Mouse (Mus musculus) hindbrain, embryonic 11.5 days (tissue): ENCODE results near the gene Lcn11. TPM values are rescaled to one million over a fixed set of nuclear protein-coding genes. Genes with fewer than 3 reads are reported as not detected.
"Not testable (repeated sequence)": the region's sequence is repeated elsewhere in the genome, so short reads cannot be mapped to it uniquely, and the experiment has no call there.

Source experiments
- ATAC-seq: fragments of 200-750 bp; cut with Nextera tagmentation; 2 replicates; pipeline ENCODE4 v1.8.0; 2017; ENCODE audit warnings: mild to moderate bottlenecking, moderate TSS enrichment, moderate library complexity; ENCODE audit not compliant: low FRiP score
- DNase-seq: peaks from one replicate; pipeline ENCODE4 v3.0.0-alpha.2; 2015; ENCODE audit warnings: low spot score
- H3K27ac ChIP-seq: fragments of 300-500 bp; sonication (generic); 2 replicates; pipeline ENCODE4 v1.5.1; 2014; ENCODE audit warnings: mild to moderate bottlenecking, low read depth, low read length
- H3K27me3 ChIP-seq: fragments of 300-500 bp; sonication (generic); 2 replicates; pipeline ENCODE4 v1.6.1; 2014; ENCODE audit warnings: mild to moderate bottlenecking, low read length, moderate library complexity, mixed read lengths; ENCODE audit not compliant: control insufficient read depth, insufficient read depth
- H3K36me3 ChIP-seq: fragments of 300-500 bp; sonication (generic); 2 replicates; pipeline ENCODE4 v1.6.1; 2014; ENCODE audit warnings: mild to moderate bottlenecking, low read length, moderate library complexity, mixed read lengths; ENCODE audit not compliant: control insufficient read depth, insufficient read depth
- H3K4me1 ChIP-seq: fragments of 300-500 bp; sonication (generic); replicated peaks from 2 replicates; pipeline ENCODE4 v1.6.1; 2014; ENCODE audit warnings: low read length, mixed read lengths; ENCODE audit not compliant: control insufficient read depth, insufficient read depth
- H3K4me2 ChIP-seq: fragments of 300-500 bp; sonication (generic); replicated peaks from 2 replicates; pipeline ENCODE4 v1.6.1; 2014; ENCODE audit warnings: mild to moderate bottlenecking, low read depth, low read length
- H3K4me3 ChIP-seq: fragments of 300-500 bp; sonication (generic); 2 replicates; pipeline ENCODE4 v1.5.1; 2014; ENCODE audit warnings: low read depth, low read length
- H3K9ac ChIP-seq: fragments of 300-500 bp; sonication (generic); 2 replicates; pipeline ENCODE4 v1.6.1; 2014; ENCODE audit warnings: low read depth, low read length
- H3K9me3 ChIP-seq: fragments of 300-500 bp; sonication (generic); 2 replicates; pipeline ENCODE4 v1.6.1; 2016; ENCODE audit warnings: low read length; ENCODE audit not compliant: control insufficient read depth
- WGBS: fragments of 180-500 bp; shearing (Covaris S2); extraction: QIAGEN DNeasy Blood & Tissue Kit; methylation state at CpG from one replicate; pipeline ENCODE4 v1.1.7; 2014; 5-methylcytosine and 5-hydroxymethylcytosine counted together
- polyA plus RNA-seq: library from polyadenylated mRNA; unstranded; fragments of >200 nt; fragmentation: Nextera tagmentation; extraction: Ambion mirVana; gene quantifications from 2 replicates; pipeline ENCODE4 v1.2.1, GENCODE M21; 2014

Lcn11 gene
- polyA plus RNA-seq: not detected in 2 replicates

DNA sequence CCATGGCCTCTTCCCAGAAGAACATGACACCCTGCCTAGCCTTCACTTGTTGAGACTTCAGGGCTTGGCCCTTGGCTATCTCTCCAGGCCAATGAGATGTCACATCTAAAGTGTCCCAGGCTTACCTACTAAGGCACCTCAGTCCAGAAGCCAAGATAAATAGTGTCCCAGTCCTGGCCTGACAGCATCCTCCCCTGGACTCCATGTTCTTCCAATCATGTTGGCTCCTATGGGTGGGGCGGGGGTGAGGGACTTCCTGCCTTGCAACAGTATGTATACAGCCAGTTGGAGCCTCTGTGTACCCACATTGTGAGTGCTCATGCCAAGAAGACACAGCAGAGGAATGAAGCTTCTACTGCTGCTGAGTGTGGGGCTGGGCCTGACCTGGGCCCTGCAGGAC lies at the start of gene Lcn11:
Gene Lcn11, plus strand, starts transcription at position 301 of the 400 bp plus-strand sequence.
- H3K4me3 ChIP-seq: no peak within 1 kb of the TSS
- no peak for ATAC-seq
- no peak within 1 kb of the TSS for H3K27ac ChIP-seq
- no peak within 1 kb of the TSS for H3K9ac ChIP-seq
- H3K4me2 ChIP-seq: no peak within 1 kb of the TSS
- WGBS: 100% methylated on average over 1 of the region's 1 CpGs
- no peaks in the 10 kb centered on the region for H3K36me3 ChIP-seq
- H3K4me1 ChIP-seq: no peaks in the 10 kb centered on the region
- DNase-seq: no peak
- H3K27me3 ChIP-seq: no peaks in the 10 kb centered on the region
- no peaks in the 10 kb centered on the region for H3K9me3 ChIP-seq

DNA sequence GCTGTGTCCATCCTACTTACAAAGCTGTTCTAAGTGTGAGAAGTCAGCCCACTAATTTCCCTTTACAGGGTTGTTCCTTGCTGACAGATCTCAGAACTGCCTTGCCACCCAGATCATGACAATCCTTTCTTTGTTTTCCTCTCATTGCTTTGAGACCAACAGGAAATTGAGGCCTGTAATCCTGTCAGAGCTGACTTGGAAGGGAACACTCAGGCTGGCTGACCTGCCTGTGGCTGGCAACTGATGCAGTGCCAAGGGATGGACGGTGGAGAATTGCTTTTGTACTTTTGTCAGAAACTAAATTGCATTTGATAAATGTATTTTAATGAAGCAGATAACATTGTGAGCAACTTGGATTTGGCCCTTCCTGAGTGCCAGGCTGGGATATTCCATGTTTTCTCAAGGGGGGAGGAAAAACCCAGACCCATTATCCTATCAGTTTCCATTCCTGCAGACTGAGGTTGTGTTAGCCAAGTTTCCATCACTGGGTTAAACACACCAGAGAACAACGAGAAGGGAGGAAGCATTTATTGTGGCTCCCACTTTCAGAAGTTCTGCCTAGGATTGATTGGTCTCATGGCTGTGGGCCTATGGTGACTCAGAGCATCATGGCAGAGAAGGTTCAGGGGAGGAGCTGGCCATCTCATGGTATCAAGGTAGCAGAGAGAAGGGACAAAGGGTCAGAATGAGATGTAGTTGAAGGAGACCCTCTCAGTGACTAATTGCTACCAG lies 43.5 kb upstream of the Lcn11 start:
- ATAC-seq (no peak), DNase-seq (no peak)
- H3K4me3 ChIP-seq: no peak overlapping the region
- H3K9ac ChIP-seq: no peak overlapping the region
- H3K9me3 ChIP-seq: no peaks in the 10 kb centered on the region
- no peaks in the 10 kb centered on the region for H3K27me3 ChIP-seq
- no peak overlapping the region for H3K4me2 ChIP-seq
- WGBS: 73% methylated on average over 2 of the region's 2 CpGs
- H3K4me1 ChIP-seq: no peaks in the 10 kb centered on the region
- no peaks in the 10 kb centered on the region for H3K36me3 ChIP-seq
- no peak overlapping the region for H3K27ac ChIP-seq

DNA sequence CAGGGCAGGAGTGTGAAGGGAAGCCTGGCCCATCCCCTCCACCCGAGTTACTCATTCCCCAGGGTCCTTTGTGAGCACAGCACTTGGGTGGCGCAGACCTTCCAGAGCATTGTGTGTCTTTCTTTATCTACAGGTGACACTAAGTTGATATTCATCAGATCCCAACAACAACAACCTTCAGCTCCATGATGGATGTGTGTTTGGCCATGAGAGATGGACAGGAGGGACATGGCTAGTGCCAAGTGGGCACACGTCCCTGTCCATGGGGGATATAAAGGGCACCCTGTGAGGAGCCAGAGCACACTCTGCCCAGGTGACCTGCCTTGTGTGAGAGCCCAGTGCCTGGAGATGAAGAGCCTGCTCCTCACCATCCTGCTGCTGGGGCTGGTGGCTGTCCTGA lies 40.1 kb upstream of the Lcn11 start, which contains the start of gene Obp2b:
Gene Obp2b, plus strand, starts transcription at position 301 of the 400 bp plus-strand sequence.
- H3K36me3 ChIP-seq, ATAC-seq, H3K4me2 ChIP-seq, H3K27me3 ChIP-seq, H3K4me3 ChIP-seq, DNase-seq, H3K9ac ChIP-seq, H3K4me1 ChIP-seq, H3K27ac ChIP-seq, H3K9me3 ChIP-seq: not testable (repeated sequence)
- 89% methylated on average over 3 of the region's 3 CpGs for WGBS

DNA sequence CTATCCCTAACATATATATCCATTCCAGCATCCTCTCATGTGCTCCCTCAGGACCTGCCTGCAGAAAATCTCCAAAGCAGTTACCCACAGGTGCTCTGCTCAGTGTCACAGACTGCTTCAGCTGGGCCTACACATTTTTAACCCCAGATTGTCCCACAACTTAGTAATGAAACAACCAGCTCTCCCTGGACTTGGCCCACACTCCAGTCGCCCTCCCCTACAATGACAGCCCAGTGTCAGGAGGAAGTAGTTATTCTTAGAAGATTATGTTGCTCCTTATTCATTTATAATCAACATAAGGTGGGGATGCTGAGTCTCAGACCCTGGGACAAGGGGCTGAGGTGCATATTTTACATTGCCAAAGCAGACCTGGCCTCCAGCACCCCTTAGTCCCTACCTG lies 35.1 kb upstream of the Lcn11 start:
- Histone ChIP-seq H3K4me1 (no peaks in the 10 kb centered on the region), H3K36me3 (no peaks in the 10 kb centered on the region), H3K27ac (no peak overlapping the region), H3K4me2 (no peak overlapping the region), H3K9ac (no peak overlapping the region), H3K4me3 (no peak overlapping the region), H3K9me3 (no peaks in the 10 kb centered on the region), H3K27me3 (no peaks in the 10 kb centered on the region)
- no peak for DNase-seq
- ATAC-seq: no peak
- WGBS: 74% methylated on average over 1 of the region's 1 CpGs

DNA sequence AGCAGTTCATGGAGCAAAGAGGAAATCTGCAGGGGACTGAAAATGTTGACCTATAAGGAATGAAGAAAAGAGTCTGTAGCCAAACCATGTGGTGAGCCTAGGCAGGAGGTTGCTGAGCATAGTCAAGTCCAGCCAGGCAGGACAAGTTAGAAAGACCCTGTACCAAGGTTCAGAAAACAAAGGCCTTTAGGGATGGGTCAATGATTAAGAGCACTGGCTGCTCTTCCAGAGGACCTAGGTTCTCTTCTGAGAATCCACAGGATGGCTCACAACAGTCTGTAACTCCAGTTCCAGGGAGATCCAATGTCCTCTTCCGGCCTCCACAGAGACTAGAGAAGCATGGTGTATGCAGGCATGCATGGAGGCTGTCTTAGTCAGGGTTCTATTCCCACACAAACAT lies 22.6 kb upstream of the Lcn11 start:
- Histone ChIP-seq H3K4me2 (no peak overlapping the region), H3K9ac (no peak overlapping the region), H3K27ac (no peak overlapping the region), H3K9me3 (no peaks in the 10 kb centered on the region), H3K27me3 (no peaks in the 10 kb centered on the region), H3K36me3 (no peaks in the 10 kb centered on the region), H3K4me1 (no peaks in the 10 kb centered on the region), H3K4me3 (no peak overlapping the region)
- WGBS: 93% methylated on average over 1 of the region's 1 CpGs
- ATAC-seq: no peak
- no peak for DNase-seq

DNA sequence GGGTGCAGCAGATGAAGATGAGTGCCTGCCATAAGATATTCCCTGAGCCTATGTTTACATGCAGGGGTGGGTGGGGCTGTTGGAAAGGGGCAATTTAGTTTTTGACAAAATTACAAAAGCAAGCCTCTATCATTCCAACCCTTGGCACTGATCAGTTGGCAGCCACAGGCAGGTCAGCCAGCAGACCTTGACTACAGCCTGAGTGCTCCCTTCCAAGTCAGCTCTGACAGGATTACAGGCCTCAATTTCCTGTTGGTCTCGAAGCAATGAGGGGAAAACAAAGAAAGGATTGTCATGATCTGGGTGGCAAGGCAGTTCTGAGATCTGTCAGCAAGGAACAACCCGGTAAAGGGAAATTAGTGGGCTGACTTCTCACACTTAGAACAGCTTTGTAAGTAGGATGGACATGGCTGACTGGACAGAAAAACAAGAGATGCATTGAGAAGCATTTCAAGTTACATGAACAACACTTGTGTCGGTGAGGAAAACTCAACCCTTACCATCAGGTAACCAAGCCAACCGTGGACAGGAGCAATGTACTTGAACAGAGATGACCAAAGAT lies 18.7 kb upstream of the Lcn11 start:
- Histone ChIP-seq H3K27me3 (no peaks in the 10 kb centered on the region), H3K4me2 (no peak overlapping the region), H3K4me1 (no peaks in the 10 kb centered on the region), H3K9ac (no peak overlapping the region), H3K4me3 (no peak overlapping the region), H3K36me3 (no peaks in the 10 kb centered on the region), H3K27ac (no peak overlapping the region), H3K9me3 (no peaks in the 10 kb centered on the region)
- ATAC-seq (no peak), DNase-seq (no peak)
- WGBS: 61% methylated on average over 4 of the region's 4 CpGs

DNA sequence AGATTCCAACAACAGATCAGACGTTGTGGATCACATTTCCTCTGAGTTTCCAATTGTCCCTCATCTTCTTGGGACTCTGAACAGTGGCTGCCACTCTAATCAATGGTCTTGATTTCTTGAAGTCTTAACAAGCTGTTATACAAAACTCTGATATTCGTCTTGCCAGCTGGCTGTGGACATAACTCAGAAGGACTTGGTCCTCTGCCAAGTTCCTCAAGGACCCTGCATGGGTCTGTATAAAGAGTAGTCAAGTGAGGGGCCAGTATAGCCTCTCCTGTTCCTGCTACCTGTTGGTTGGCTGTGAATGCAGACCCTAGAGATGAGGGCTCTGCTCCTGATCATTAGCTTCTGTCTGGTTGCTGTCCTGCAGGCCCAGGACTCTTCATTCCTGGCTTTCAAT lies 11.5 kb upstream of the Lcn11 start, which contains the start of gene Lcn3:
Gene Lcn3, plus strand, starts transcription at position 301 of the 400 bp plus-strand sequence.
- no peak for ATAC-seq
- Histone ChIP-seq H3K9me3 (no peaks in the 10 kb centered on the region), H3K4me3 (no peak within 1 kb of the TSS), H3K4me2 (no peak within 1 kb of the TSS), H3K27ac (no peak within 1 kb of the TSS), H3K36me3 (no peaks in the 10 kb centered on the region), H3K4me1 (no peaks in the 10 kb centered on the region), H3K27me3 (no peaks in the 10 kb centered on the region), H3K9ac (no peak within 1 kb of the TSS)
- no peak for DNase-seq
- WGBS: 58% methylated on average over 2 of the region's 2 CpGs

DNA sequence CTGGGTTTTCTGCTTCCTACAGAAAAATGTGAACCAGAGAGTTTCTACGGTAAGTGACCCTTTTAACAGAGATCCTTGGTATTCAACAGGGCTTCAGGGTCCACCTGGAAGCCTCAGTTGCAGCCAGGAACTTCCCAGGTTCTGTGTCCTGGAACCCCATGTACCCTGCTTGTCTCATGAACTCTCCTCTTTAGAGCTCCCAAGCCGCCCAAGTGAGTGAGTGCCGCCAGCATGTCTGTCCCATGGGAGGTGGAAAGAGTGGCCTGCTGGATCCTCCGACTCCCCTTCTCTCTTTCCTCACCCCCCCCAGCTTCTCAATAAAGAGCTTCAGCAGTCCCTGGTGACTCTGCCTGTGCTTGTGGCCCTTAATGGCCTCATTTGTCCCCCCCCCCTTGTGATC lies 9.1 kb upstream of the Lcn11 start:
- H3K4me1 ChIP-seq: no peaks in the 10 kb centered on the region
- ATAC-seq: no peak
- no peaks in the 10 kb centered on the region for H3K9me3 ChIP-seq
- no peak overlapping the region for H3K4me2 ChIP-seq
- DNase-seq: no peak
- no peaks in the 10 kb centered on the region for H3K36me3 ChIP-seq
- H3K4me3 ChIP-seq: no peak overlapping the region
- H3K27me3 ChIP-seq: no peaks in the 10 kb centered on the region
- no peak overlapping the region for H3K9ac ChIP-seq
- no peak overlapping the region for H3K27ac ChIP-seq
- WGBS: 82% methylated on average over 4 of the region's 4 CpGs

DNA sequence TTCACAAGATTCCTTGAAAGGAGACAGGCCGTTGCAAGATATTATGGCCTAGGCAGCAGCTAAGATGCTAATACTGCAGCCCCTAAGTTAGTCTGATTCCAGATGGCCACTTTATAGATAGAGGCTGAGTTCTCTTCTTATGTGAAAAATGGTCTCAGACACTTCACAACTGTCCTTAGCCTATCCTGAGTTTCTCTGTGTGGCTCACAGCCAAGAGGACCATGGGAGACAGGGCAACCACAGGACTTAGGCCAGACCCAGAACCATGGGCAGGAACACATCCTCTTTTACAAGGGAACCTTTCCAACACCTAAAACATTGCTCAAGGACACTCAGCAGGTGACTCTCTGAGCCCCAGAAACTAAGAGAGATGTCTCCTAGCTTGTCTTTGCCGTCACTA lies 3.3 kb upstream of the Lcn11 start:
- ATAC-seq: no peak

More for the DNA sequence above, 3.3 kb upstream of the Lcn11 start:
- no peaks in the 10 kb centered on the region for H3K36me3 ChIP-seq
- no peaks in the 10 kb centered on the region for H3K4me1 ChIP-seq
- H3K27ac ChIP-seq: no peak overlapping the region
- no peak overlapping the region for H3K4me2 ChIP-seq
- DNase-seq: no peak
- no peak overlapping the region for H3K4me3 ChIP-seq
- WGBS: 91% methylated on average over 2 of the region's 2 CpGs
- H3K27me3 ChIP-seq: no peaks in the 10 kb centered on the region
- H3K9ac ChIP-seq: no peak overlapping the region
- H3K9me3 ChIP-seq: no peaks in the 10 kb centered on the region
